Mouse (Mus musculus) common myeloid progenitor, adult 5-6 weeks (primary cell): ENCODE measurements at regions not wholly inside any gene's neighbourhood (a gene's known extent, or its start where the extent isn't known, plus 50 kb on each side); places are given as distances from the start of the nearest gene placed in this dataset.
A peak's percentile ranks its signal among the peaks of the same experiment; 100 is the strongest.

Experiments used
- ATAC-seq: replicated peaks from 2 replicates; pipeline ENCODE4 v1.8.0; 2016; ENCODE audit warnings: low read depth, mild to moderate bottlenecking, moderate TSS enrichment, inconsistent platforms; ENCODE audit not compliant: poor library complexity, severe bottlenecking

- no peak for ATAC-seq
Observed at GRCm38 (mm10) chr10:54601993-54602392, 525.6 kb upstream of the Man1a start.

DNA sequence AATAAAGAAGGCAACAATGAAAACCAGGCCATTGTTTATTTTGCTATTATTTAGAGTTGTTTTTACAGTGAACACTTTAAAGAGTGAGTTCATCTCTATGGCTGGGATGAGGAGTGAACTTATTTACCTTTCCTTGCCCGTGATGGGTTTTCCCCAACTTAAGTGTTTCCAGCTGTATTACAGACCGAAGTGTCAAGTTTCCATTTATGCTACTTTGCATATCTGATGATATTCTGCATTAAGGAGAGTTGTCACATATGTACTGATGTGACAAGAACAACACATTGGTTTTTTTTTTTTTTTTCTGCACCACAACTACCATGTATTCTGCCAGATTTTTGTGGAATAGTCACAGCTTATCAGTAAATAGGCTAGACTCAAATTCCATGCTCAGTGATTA, 518.7 kb upstream of the Man1a start:
- ATAC-seq = no peak

DNA sequence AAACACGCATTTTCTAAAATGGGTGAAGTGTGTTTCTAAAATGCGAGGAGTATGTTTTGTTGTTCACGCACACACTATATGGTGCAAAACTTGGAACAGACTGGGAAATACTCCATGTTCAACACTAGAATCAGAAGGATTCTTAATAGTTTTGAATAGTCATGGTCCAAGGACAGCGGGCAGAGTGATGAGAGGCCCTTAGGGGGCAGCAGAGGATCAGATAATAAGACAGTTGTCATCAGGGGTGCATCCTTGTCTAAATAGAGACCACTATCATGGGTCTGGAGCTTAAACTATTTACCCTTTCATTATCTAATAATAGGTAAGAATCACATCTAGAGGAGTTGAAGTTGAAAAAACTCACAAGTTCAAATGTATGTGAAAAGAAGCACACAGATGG, 482.2 kb upstream of the Man1a start:
- ATAC-seq = peak; percentile 72

DNA sequence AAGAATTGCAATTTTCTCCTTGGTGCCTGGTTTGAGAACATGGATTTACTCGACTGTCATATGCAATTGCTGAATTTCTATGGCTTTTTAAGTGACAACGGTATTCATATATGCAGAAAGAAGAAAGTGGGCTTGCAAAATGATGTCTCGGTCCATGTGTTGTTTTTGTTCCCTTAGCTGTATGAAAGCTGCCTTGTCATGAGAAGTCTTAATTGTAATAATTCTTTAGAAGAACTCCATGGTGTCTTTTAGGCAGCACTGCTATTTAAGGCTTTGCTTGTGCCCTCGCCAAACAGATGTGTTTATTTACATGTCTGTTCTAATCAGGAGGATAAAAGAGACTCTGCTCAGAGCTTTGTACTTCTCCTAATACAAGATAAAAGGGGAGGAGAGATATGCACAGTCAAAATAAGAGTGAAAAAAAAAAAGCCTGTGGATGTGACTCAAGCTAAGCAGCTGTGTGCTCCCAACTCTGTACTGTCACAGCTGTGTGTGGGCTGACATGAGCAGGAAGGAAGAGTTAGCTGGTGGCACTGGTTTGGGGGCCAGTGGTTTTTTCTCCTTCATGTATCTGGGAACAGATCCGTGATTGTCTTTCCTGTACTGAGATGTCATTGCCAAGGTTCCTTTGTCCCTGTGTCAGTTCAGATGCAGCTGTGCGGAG, 475.5 kb upstream of the Man1a start:
- ATAC-seq = no peak

DNA sequence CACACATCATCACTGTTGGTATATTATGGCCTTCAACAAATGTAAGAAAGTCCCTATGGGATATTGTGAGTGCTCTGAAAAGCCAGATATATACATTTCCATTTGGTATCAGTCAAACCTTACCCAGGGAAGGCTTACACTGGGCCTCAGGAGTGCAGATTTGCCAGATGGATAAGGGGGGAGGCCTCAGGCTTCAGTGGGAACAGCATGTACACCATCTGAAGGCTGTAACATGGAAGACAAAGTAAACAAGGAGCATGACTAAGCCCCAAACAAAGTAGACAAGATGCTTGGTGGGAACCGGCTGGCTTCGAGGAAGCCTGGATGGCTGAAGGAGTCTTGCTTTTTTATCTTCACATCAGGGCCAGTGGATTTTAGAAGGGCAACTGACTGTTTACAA, 474.3 kb upstream of the Man1a start:
- ATAC-seq = no peak

- ATAC-seq = no peak
Observed at GRCm38 (mm10) chr10:54548977-54549376, 472.6 kb upstream of the Man1a start.

DNA sequence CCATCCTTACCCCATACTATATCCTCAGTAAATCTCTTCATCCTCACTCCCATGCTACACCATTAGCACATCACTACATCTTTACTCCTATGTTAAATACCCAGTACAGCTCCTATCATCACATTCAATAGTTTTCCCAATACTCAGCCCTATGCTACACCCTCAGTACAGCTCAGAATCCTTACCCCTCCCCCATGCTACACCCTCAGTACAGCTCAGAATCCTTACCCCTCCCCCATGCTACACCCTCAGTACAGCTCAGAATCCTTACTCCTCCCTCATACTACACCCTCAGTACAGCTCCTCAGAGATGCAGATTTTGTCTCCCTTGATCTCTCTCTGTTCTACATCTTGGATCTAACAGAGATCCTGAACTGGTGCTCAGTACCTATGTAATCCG, 472.1 kb upstream of the Man1a start:
- ATAC-seq = no peak

DNA sequence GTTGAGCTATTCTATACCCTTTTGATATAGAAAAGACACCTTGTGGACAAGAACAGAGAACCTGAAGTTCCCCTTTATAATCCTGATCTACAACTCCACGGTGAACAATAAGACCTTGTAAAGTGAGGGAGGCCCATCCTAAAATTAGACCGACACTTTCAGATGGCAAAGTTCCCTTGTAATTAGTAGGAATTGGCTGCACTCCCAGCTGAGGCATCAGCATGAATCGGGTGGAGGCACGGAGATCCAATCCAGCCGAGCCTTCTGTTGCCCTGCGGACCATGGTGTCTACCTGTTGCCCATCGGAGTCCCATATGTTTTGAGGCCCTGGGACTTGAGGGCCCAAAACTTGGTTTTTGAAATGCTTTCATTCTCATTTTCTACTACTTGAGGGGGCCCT, 456.2 kb upstream of the Man1a start:
- ATAC-seq = no peak

DNA sequence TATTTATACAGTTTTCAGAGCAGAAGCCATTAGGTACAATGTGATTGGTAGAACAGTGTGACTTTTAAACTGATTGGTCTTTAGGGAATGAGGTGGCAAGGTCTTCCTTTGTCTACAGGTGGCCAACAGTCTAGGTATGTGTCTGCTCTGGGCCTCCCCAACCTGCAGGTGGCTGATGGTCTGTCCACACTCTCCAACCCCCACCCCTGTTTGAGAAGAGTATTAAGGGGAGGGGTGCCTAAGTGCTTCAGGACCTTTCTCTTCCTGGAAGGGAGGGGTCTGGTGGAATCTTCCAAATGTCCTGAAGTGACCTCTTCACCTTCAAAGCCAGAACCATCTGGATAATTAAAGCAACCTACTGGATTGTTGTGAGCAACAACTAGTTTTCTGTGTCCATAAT, 434.4 kb upstream of the Man1a start:
- ATAC-seq = no peak

GRCm38 (mm10) chr10:54509766-54510165, 433.4 kb upstream of the Man1a start:
- ATAC-seq = no peak
